Mouse (Mus musculus) lung, postnatal 14 days (tissue): ENCODE results near the gene Rab1a.
"Not testable (repeated sequence)": the region's sequence is repeated elsewhere in the genome, so short reads cannot be mapped to it uniquely, and the experiment has no call there.

Experiments
- DNase-seq: peaks from one replicate; pipeline ENCODE4 v3.0.0; 2021

Rab1a gene

GRCm38 (mm10) chr11:20200713-20201575 is at the start of gene Rab1a:
Gene Rab1a (plus strand): TSS chr11:20201432.
- DNase-seq, result peak; percentile 100

DNA sequence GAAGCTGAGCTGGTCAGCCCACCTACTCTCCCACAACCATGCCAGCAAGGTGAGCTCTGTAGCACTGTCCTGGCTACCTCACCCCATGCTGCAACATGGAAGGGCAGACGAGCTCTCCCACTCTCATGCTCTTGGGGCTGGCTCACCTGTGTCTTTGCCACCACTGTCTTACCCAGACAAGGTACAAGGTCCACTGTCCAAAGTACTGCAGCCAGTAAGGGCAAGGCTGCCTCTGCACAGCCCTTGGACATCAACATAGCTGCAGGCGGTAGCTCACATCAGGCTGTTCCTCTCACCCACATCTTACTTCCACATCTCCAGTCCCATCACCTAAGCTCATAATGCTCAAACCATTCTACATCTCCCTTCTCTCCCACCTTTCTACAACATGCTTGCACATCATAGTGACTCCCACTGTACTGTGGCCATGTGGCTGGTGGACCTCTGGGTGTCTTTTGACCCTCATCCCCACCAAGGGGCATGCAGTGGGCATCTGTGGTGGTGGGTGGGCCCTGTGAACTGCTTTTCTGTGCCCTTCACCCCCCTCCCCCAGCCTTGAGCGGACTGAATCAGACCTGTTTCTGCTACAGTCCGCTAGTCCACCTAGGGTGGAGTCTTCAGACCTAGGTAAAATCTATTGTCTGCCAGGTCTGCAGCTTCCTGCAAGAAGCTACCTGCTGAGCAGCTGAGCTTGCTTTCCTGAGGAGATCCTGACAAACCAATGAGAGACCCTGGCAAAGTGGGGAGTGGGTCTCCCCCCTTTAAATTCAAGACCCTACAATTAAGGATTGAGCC is 48.9 kb upstream of the Rab1a start:
- DNase-seq, result no peak

DNA sequence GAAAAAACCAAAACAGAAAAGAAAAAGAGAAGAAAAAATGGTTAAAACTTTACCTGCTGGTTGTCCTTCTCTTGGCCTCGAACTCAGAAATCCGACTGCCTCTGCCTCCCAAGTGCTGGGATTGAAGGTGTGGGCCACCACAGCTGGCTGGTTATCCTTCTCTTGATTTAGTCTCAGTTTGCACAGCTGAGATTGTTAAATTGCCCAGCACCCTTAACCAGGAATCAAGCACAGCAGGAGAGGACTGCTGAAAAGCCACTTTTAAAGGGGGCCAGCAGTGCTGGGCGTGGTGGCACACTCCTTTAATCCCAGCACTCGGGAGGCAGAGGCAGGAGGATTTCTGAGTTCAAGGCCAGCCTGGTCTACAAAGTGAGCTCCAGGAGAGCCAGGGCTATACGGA is 47.7 kb upstream of the Rab1a start:
- not testable (repeated sequence) for DNase-seq

DNA sequence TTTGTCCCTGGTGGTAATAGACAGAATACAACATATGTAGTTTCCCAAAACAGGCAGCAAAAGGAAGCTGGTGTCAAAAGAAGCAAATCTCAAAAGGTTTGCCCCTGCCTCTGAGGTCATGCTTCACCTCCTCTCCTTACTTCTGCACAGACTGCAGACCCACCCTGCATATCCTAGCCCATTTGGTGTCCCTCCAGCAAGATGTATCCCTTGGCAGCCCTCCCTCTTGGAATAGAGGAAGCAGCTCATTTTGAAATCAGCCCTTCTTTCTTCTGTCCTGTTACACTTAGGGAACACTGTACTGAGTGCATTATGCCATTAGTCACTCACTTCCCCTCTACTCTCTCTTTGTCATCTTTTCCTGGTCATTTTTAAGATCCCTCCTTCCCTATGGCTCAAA is 42.4 kb upstream of the Rab1a start:
- DNase-seq, result no peak

DNA sequence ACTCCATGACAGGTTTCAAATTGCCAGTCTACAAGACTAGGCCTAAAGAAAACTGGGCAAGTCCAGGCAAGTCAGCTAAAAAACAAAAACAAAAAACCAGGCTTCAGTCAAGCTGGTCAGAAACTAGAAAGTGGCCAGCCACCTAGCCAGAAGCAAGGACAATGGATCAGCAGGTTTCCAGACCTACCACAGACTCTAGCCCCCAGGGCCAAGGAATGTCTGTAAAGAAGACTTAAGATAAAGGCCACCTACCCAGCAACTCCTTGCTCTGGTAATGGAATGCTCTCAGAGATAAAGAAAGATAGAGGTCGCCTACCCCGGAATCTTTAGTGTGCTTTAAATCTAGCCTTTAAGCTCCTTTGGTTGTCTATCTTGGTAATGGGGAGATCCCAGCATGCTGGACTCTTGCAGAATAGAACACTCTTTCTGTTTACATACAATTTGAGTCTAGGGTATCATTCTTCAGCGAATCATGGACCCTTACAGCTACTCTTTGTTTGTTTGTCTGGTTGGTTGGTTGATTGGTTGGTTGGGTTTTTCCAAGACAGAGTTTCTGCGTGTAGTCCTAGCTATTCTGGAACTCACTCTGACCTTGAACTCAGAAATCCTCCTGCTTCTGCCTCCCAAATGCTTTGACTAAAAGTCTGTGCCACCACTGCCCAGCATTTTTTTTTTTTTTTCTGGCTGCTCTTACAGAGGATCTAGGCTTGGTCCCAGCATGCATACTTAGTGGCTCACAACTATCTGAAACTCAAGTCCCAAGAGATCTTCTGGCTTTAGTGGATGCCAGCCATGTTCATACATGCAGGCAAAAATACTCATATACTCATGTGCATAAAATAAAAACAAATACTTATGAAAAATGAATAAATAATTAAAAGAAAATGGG is 36.0 kb upstream of the Rab1a start:
- no peak for DNase-seq

- DNase-seq, result no peak
These were observed 35.2 kb upstream of the Rab1a start for GRCm38 (mm10) chr11:20165991-20166390.

GRCm38 (mm10) chr11:20166476-20166875 is 34.8 kb upstream of the Rab1a start:
- not testable (repeated sequence) for DNase-seq

DNA sequence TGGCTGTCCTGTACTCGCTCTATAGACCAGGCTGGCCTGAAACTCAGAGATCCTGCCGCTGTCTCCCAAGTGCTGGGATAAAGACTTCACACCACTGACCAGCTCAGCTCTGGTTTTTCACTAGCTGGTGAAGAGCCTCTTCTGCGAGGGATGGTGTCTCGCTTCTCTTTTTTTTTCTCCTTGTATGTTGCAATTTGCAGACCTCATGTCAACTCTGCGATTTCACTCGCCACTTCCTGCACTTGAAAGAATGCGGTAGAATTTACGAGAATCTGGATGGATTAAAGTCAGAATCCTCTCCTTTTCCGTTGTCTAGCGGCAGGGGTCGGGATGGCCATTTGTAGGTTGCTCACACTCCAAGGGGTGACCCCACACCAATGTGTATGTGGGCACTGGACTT is 32.3 kb upstream of the Rab1a start:
- no peak for DNase-seq

DNA sequence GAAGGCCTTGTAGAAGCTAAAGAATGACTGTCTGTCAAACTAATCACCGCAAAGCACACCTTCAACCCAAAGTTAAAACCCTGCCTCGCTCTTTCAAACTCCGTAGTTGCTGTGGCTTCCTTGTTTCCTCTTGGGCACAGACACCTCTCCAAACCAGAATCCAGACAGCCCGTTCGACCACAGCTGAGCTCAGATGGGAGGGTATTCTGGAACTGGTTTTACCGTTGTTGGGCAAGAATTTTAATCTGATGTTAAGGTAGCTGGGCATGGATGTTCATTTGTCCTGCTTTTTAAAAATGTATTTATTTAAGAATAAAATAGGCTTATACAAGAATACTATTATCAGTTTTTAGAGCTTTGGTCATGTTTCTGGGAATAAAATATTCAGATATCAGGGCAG is 14.0 kb upstream of the Rab1a start:
- no peak for DNase-seq

DNA sequence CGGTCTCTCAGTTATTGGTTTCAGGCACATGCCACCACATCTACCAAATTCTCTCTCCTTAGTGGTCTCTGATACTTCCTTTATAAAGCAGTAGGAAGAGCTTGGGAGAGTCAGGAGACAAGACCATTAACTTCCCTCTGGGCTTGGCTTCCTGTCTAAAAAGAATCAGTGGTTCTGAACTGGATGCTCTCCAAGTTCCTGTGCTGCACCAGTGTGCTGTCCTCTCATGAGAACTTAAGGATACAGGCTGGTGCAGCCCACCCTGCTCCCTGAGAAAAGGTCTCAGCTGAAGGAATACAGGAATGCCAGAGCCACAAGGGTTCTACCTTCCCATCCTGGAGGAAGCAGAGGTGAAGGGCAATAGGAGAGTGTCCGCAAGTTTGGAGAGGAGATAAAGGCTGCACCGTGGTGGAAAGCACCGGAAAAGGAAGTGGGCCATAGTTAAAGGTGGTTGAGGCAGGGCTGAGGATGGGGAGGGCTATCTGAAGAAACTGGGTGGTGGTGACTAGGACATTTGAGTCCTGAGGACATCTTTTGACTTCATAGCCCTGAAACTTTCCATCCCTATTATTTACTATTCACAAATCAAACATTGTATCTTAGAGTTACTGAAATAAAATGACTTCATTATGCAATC is 8.0 kb upstream of the Rab1a start:
- DNase-seq, result peak; percentile 43

- peak; percentile 63 for DNase-seq
These were observed 449 bp downstream of the Rab1a start for GRCm38 (mm10) chr11:20201661-20202101.

DNA sequence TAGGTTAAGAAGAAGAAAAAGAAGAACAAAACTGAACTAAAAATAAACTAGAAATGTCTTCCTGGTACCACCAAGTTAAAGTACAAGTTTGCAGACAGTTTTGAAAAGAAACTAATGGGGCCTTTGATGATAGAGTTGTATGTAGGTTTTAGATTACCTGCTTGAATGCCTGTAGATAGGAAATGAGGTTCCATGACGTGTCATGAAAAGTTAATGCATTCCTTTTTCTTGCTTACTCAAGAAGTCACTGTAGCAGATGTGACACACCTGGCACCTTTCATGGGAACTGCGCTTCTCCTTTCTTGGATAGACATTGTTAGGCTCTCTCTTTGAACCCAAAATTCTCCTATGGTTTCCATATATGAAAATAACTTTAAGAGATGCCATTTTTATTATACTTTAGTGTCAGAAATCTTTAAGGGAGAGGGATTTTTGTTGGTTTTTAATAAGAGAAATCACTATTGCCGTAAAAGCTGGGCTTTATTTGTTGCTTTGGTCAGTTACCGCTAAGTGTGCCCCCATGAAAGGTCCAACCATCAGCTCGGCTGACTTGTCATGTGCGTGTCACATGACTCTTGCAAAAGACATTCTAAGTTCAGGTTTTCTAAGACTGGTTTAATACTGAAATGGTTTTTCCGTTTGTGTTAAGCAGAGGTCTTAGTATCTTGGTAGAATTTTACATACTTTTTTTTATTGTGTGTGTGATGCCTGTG is 1.2 kb downstream of the Rab1a start:
- DNase-seq, result peak; percentile 14

DNA sequence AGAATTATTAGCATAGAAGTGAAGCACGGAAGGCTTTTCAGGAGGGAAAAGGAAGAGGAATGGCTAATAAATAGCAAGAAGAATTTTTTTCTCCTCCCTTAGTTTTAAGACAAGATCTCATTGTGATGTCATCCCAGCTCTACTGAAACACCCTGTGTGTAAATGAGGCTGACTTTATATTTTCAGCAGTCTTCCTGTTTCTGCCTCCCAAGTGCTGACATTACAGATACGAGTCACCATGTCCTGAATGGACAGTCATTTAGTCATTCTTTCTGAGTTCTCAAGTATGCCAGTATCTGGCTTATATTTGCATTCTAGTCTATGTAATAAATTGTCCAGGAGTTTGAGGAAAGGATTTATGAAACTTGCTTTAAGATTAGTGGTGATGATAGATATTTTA is 3.1 kb downstream of the Rab1a start:
- DNase-seq, result no peak

DNA sequence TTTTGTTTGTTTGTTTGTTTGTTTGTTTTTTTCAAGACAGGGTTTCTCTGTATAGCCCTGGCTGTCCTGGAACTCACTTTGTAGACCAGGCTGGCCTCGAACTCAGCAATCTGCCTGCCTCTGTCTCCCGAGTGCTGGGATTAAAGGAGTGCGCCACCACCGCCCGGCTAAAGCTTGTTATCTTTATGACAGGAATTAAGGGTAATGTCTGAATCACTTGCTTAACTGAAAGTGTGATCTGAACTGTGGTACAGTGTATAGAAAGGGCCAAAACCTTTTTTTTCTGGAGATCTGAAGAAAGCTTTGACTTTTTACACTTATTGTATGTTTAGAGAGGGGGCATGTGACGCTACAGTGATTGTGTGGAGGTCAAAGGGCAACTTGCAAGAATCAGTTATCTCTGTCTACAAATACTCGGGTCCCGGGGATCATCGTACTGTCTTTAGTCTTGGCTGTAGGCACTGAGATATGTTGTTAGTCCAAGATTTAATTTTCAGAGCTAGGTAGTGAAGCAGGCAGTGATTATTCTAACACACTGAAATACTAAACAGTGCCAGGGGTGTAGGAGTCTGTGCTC is 3.7 kb downstream of the Rab1a start:
- DNase-seq, result no peak

- no peak for DNase-seq
These were observed 4.3 kb downstream of the Rab1a start for GRCm38 (mm10) chr11:20205538-20205937.

GRCm38 (mm10) chr11:20206626-20207223 is 5.5 kb downstream of the Rab1a start:
- DNase-seq, result no peak

- DNase-seq, result no peak
These were observed 6.4 kb downstream of the Rab1a start for GRCm38 (mm10) chr11:20207589-20207988.

DNA sequence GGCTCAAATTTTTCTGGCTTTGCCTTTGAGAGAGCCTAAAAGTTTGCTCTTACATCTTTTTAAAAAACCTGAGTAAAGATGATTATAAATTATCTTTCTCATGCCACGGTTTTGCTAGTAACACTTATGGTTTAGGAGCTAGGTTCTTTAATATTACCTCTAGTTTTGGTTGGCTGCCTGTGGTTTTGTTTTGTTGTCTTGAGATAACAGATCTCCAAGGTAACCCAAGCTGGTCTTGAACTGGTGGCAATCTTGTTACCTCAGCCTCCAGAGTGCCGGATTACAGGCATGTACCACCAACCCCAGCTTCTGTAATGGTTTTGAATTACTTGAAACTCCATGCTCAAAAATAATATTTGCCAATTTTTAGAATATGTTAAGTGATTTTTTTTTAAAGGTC is 10.6 kb downstream of the Rab1a start:
- DNase-seq, result no peak

GRCm38 (mm10) chr11:20214779-20215178 is 13.5 kb downstream of the Rab1a start:
- DNase-seq, result peak; percentile 32

- no peak for DNase-seq
These were observed 15.2 kb downstream of the Rab1a start for GRCm38 (mm10) chr11:20216415-20216814.

- DNase-seq, result no peak
These were observed 16.0 kb downstream of the Rab1a start for GRCm38 (mm10) chr11:20217227-20217626.
